Mouse (Mus musculus) frontal cortex, postnatal 25 days (tissue): ENCODE measurements around the gene Pitpnc1.

Experiments used
- DNase-seq, 2 experiments: peaks; one replicate each; pipeline ENCODE4 v3.0.0; 2022; ENCODE audit warnings: low spot score in 2 of 2

The Pitpnc1 gene

DNA sequence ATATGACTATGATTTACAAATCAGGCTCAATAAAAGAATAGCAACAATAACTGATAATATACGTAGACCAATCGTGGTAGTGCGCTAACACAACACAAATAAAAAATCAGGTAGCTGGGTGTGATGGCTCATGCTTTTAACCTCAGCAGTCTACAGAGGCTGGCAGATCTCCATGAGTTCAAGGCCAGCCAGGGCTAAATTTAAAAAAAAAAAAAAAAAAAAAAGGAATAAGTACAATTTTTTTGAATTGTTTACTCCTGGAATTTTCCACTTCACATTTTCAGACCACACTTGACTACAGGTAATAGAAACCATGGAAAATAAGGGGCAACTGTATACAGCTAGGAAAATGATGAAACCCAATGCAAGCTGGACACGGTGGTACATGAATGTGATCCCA lies 97.3 kb downstream of the Pitpnc1 start:
- DNase-seq: no peak

DNA sequence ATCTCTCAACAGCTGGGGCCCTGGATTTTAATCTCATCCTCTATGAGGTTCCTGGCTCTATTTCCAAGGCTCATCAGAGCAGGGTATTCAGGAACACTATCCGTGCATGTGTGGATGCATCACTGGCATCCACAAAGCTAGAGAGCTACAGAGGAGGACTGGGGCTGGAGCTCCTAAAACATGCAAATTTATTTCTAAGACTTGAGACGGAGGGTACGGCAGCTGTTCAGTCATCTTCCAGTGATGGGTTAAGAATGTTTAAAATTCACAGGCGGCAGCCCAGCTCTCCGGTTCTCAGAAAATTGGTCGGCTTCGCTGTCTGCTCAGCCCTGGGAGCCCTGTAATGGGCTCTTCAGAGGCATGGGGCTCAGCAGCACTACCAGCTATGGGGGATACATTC lies 97.8 kb downstream of the Pitpnc1 start:
- DNase-seq: no peak

DNA sequence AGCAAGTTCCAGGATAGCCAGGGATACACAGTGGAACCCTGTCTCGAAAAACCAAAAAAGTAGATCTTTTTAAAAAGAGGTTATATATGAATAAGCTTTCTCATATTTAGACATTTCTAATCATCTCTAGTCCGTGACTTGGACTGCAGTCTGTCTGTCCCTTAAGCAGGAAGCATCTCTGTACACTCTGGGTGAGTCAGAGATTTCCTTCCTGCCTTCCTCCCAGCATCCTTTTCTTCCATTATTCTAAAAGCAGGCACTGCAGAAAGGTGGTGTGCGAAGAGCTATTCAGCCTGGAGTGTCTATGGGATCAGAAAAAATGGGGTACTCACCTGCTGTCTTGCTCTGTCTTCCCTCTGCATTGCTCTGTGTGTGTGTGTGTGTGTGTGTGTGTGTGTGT lies 100.0 kb downstream of the Pitpnc1 start:
- DNase-seq: no peak

DNA sequence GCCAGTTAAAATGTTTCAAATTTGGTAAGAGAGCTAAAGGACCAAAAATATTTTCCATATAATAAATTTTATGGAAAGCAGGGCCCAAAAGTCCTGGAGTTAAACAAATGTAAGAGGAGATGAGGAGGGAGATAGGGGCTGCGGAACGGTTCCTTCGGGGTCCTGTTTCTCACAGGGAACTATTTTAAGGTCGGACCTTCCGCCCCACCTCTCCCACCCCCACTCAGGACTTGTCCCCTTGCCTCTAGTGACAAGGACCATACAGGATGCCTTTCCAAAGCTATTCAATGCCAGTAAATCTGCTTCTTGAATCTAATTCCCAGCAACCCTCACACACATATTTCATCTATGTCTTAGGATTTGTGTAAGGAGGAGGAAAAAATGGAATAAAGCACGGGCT lies 100.8 kb downstream of the Pitpnc1 start:
- no peak for DNase-seq

DNA sequence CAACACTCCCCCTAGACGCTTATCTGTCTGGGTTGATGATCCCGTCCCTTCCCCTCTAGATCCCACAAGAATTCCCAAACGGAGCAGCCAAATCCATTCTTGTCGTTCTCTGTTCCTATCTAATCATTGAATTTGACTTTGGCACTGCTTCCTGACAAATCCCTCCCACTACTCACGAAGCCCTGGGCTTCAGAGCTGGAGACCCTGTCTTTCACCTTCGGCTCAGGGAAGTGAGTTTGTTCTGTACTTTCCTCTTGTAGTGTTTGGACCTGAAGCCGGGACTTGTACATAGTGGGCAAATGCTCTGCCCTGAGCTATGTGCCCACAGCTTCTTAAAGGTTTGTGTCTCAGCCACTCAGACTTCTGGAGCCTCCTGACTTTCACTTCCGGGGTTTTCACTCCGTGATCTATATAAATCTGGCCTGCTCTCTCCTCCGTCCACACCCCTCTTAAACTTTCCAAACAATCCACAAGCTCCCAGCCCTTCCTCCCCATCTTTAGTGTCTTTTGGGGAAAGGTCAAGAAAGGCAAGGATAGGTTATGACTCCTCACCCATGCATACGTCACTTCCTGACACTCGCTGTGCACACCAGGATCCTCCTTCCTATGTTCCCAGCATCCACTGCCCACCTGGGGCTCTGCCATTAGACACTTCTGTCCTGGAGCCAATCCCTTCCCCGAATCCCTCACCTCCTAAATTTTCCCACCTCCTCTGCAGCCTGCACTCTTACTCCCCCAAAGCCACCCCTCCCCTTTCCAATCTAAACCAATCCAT lies 104.4 kb downstream of the Pitpnc1 start:
- DNase-seq: no peak

DNA sequence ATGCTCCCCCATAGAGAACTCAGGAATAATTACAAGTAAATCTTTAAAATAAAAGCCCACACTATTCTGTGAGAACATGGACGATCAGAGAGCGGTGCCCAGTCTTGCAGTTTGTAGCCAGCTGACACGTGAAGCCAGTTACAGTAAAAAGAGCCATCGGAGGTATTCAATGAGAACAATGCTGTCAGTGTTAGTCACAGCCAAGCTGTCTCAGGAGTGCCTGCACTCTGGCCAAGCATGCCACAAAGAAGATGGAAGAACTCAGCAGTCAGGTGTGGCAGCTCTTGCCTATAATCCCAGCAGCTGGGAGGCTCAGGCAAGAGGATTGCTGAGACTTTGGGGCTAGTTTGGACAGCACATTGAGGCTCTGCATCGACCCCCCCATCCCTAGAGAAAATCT lies 111.8 kb downstream of the Pitpnc1 start:
- DNase-seq: no peak

DNA sequence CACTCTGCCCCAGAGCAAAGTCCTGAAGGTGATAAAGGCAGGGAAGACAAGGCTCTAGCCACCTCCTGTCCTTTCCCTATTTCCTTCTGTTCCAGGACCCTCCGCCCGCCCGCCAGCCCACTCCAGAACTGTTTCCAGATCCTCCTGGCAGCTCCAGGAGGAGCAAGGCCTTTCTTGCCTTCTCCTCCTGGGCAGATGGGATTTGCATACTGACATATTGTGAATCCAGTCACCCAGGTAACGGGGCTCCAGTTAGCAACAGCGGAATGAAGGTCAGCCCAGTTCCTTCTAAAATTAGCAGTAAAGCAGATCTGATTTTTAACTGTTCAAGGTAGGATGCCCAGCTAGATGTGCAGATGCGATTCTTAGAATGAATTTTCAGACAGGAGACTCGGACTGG lies 114.3 kb downstream of the Pitpnc1 start:
- DNase-seq: no peak

DNA sequence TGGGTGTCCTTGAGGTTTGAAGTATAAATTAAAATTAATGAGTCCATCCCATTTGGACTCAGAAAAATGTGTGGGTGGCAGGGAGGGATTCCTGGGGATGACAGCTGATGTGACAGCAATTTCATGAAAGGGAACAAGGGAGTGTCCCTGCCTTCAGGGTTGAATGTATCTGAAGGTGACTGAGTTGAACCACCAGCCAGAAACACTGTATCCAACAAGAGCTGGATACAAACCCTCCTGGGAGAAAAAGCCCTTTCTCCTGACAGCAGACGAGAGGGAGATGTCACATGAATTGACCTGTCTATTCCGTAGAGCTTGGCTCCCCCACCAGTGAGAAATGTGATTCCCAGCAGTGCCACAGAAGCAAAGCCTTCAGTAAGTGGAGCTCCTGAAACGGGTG lies 115.0 kb downstream of the Pitpnc1 start:
- DNase-seq: no peak

DNA sequence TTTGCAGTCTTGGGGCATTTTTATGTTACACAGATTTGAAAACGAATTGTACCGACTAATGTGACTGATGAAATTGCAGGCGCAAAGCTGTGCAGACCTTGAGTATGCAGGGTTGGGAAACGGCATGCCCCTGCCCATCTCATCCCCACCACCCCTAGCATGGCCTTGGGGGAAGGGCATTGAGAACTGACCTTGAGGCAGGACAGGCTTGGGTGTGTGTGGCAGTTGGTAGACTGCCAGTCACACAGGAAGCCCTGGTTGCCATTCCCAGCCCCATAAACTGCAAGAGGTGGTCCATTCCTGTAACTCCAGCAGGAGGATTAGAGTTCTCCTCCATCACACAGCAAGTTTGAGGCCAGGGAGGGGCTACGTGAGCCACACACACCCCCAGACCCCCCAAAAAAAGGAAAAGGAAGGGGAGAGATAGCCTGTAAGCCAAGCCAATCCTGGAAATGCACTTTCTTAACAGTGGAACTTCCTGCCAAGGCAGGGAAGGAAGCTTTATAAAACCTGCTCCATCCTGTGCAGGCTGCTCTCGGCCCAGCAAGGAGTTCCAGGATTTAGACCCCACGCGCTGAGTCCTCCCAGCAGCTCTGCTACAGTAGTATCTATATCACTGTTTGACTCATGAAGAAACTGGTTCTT lies 115.9 kb downstream of the Pitpnc1 start:
- DNase-seq: no peak

DNA sequence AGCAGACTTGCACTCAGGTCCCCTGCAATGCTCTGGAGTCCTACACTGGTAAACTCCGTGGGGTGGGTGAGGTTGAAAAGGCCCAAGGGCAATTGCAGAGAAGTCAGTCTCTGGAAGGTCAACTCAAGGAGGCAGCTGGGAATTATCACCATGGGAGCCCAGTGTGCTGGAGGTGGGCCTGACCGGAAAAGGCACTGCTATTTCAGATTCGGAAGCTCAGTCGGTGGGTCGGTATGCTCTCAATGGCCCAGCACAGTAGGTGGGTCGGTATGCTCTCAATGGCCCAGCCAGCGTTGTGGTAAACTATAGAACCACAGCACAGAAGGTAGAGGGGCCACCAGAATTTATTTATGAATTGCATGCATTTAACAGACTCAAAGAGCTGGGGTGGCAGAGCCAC lies 117.9 kb downstream of the Pitpnc1 start:
- DNase-seq: no peak

DNA sequence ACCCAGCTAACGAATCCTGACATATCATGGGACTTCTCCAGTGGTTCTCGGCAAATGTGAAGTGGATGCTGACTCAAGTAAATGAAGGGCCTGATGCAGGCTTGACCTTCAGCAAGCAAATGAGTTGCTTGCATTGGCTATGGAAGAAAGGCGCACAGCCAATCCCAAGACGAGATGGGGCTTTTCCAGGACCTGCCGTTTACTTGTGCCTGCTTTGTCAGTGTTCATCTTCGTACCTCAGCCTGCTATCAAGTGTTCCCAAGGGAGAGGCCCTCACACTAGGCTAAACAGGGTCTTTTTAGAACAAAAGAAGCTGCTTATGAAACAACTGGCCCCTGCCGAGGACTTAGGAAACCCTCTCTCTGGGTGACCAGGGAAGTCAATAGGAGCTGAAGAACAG lies 120.7 kb downstream of the Pitpnc1 start:
- no peak for DNase-seq

DNA sequence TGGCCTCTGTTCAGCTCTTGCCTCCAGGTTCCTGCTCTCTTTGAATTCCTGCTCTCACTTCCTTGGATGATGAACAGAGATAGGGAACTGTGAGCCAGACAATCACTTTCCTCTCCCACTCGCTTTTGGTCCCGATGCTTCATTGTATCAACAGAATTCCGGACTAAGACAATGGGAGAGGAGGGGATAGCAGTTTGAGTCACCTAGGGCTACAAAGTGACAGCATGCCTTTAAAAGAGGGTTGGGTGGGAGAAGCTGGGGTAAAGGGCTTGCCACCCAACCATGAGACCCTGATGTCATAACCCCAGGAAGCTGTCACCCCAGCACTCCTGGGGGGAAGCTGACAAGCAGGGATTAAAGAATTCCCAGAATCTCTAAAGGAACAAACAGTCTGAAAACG lies 127.5 kb downstream of the Pitpnc1 start:
- no peak for DNase-seq

DNA sequence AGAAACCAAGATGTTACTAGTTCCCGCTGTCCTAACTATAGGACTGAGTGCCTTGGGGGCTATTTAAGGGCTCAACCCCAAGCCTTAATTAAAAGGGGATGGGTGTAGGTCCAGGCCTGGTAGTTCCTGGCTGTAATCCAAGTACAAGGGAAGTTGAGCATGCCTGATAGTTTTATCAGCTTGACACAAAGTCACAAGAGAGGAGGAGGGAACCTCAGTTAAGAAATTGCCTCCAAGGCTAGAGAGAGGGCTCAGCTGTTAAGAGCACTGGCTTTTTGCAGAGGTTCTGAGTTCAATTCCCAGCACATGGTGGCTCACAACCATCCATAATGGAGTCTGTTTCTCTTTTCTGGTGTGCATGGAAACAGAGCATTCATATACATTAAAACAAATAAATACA lies 128.1 kb downstream of the Pitpnc1 start:
- no peak for DNase-seq

DNA sequence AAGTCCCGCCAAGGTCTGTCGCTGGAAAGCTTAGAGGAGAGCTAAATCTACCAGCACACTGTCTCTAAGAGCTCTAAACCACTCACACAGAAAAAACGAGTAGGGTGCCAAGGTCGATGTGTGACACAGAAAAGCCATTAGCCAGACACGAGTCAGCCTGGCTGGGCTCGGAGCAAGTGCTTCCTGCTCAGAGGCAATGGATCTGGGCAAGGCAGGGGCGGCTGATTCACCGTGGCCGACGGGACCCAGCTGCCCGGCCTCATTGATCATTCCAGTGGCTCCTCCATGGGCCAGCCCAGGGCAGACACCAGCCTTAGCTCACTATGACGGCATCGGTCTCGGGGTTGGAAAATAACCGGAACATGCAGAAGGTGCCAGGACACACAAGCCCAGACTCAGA lies 129.2 kb downstream of the Pitpnc1 start:
- DNase-seq: no peak

DNA sequence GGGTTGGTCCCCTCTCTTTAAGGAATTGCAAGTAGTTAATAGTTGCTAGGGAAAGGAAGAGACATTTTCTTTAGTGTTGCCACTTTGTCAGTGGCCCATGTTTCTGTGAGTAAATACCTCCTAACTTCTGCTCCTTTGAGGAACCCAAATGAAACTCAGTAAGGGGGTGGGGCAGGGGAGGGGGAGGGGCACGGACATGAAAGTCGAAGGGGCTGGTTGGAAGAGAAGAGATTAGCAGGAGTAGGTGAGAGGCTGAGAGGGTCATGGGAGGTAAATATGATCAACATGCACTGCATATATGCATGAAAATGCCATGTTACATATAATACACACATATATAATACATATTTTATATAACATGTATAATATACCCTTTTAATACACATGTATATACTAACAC lies 129.7 kb downstream of the Pitpnc1 start:
- no peak for DNase-seq

DNA sequence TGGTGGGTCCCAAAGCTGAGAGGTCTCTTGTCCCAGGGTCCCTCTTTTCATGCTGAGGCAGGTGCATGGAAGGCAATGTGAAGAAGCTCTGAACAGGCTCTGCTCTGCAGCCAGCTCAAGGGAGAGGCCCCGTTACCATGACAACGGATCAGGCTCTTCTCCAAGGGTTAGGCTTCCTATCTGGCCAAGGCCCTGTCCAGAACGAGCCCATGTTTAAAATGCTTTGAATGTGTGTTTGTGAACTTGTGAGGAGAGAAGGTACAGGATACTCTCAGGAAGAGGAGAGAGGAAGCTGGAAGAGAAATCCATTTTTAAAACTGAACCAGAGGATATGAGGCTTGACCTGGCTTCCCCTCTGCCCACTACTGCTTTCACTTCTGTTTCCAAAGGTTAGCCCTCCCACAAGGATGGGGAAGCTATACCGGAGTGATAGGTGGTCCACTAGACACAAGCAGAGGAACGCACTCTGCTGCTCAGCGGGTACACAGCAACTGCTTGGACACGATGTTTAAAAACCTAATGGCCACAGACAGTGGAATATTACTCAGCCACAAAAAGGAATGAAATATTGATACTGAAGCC lies 131.2 kb downstream of the Pitpnc1 start:
- no peak for DNase-seq

DNA sequence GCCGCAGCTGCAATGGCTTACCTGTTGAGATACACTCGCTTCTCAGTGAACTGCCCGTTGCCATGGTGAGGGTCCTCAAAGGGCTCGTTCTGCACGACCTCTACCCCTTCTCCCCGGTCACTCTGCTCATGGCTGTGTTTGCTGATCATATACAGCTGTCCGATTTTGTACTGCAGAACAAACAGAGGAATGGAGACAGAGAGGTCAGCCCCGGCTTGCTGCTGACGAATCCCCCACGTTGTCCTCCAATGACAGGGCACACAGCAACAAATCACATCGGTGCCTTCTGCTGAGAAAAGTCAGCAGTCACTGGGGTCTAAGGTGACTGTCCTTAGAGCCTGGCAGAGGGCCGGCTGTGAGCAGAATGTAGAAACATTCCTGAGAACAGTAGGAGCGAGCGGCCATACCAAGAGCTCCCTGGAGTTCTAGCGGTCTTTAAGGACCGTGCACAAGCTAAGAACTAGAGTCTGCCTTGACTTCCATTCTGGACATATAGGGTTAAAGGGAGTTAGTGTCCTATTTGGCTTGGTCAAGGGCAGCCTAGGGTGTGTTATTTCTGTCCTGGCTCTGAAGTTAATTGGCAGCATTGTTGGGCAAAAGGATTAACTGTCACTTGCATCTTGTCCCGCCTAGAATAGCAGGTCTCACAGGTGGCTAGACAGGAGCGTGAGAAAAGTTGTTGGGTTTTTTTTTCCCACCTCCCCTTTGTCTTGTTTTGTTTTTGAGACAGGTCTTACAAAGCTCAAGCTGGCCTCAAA lies 132.9 kb downstream of the Pitpnc1 start:
- DNase-seq: no peak

DNA sequence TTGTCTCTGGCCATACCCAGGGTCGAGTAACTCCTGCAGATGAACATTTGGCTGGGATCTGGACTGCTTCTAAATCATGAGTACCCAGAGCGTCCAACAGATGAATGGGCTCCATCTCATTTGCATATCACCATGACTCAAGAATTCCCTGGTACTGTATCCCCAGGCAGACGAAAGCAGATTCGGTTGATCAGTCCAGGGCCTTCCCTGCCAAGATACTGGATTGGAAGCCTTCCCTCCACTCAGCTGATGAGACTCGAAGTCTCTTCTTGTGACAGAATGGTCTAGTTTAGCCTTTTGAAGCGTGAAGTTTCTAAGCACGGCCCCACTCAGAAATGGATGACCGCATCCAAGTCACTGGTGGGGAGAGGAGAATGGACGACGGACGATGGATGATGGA lies 134.7 kb downstream of the Pitpnc1 start:
- DNase-seq: no peak

DNA sequence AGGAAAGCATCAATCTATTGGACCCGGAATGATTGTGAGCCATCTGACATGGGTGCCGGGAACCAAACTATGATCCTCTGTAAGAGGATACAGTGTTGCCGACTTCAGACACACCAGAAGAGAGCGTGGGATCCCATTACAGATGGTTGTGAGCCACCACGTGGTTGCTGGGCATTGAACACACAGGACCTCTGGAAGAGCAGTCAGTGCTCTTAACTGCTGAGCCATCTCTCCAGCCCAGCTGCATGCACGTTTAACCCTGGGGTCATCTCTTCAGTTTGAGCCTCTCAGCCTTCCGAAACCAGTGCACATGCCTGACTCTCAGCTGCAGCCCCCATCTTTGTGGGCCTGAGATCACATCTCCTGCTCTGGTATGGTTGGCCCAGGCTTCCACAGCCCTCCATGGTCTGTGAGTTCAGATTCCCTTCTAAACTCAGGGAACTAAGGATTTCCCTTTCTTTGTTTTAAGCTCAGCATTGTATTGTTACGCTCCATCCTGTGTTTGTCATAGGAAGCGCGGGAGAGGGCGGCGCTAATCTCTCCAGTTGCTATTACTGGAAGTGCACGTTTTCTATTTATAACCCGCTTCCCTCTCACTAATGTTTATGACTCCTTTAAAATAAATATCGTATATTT lies 135.5 kb downstream of the Pitpnc1 start:
- DNase-seq: no peak

DNA sequence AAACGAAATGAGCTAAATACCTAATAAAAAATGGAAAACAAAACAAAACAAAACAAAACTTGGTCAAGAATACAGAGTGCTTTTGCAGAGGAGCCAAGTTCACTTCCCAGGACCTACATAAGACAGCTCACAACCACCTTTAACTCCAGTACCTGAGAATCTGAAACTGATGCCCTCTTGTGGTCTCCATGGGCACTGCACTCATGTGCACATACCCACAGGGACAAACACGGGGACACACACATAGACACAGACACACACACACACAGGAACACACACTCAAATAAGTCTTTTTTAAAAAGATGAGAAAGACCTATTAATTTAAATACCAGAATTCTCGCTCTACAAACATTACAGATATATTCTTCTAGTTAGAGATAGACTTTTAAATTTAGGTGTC lies 137.6 kb downstream of the Pitpnc1 start:
- DNase-seq: no peak

DNA sequence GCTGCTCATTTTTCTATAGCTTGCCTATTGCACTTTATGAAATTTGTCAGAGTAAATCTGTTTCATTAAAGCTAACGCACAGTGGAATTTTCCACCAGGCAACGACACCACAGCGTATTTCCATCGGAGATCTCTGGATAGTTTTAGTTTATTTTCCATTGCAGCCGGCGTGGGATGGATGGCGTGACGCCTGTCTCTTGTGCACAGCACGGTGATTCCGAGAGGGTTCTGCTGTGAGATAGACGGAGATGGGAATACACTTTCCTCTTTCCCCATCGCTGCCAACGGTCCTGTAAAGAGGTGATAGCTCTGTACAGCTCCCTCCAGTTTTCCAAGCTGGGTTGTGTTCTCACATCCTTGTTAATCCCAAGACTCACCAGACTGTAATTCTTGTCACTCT lies 138.2 kb downstream of the Pitpnc1 start:
- DNase-seq: no peak

DNA sequence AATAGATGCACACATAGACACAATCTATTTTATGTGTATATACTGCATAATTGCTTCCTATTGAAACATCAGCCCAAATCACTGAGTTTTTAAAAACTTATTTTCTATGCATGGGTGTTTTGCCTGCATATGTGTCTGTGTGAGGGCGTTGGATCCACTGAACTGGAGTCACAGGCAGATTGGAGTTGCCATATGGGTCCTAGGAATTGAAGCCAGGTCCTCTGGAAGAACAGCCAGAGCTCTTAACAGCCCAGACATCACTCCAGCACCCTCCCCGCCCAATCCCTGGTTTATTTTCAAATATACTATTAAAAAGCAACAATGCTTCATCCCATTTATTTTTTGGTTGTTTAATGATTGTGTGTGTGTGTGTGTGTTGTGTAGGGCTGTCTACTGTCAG lies 139.1 kb downstream of the Pitpnc1 start:
- DNase-seq: no peak
